Mouse (Mus musculus) layer of hippocampus, adult 9-10 months (tissue): ENCODE results near the gene Caap1.

ENCODE experiments used
- DNase-seq: peaks from one replicate; pipeline ENCODE4 v3.0.0; 2022; ENCODE audit warnings: low spot score

The Caap1 gene

DNA sequence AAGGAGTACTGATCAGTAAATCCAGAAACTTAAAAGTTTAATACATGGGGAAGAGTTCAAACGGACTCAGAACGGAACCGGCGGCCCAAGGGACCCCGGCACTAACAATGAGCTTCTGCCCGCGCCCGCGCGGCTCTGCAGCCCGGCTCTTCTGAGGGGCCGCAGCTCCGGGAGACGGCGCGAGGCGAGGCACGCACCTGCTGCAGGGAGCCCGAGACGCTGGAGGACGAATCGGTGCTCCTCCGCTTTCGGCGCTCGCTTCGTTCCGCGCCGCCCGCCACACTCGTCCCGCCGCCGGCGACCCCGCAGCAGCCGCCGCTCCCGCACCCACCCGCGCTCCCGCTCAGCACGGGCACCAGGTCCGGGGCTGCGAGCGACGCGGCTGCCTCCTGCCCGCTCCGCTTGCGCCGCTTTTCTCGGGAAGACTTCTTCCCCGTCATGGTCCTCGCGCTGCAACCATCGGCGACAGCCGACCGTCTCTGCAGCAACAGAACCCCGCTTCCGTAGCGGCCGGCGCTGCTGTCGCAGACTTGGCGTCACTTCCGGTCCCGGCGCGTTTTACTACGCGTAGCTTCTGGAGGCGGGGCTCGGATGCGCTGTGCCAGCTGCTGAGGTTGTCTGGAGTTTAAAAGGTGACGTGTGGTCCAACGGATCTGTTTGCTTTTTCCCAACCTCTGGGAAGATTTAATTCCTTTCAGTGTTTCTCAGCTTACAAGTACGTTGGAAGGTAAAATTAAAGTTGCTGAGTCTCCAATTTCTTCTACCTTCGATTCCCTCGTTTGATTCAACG, at the start of gene Caap1, which contains the start of gene Gm10306:
Gene Caap1 (minus strand): TSS at position 532 of the 790 bp plus-strand sequence.
Gene Gm10306 (plus strand): TSS at position 282 of the 790 bp plus-strand sequence.
- peak; percentile 65 for DNase-seq

DNA sequence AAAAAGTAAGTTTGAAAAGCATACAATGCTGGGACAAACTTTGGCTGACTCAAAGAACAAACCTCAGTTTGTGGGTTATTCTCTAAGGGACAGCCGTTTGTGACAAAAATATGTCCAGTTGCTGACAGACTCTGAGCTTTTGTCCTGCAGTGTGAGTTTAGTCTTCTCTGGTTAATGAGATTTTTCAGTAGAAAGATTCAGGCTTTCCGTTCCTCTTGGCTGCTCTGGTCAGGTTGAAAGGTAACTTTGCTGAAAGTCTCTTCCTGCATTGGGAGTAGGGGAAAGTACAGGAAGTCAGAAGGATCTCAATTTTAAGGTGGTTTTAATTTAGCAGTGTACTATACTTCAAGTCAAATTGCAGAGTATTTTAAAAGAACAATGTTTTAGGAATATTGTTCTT, 49.0 kb upstream of the Caap1 start:
- DNase-seq = no peak

DNA sequence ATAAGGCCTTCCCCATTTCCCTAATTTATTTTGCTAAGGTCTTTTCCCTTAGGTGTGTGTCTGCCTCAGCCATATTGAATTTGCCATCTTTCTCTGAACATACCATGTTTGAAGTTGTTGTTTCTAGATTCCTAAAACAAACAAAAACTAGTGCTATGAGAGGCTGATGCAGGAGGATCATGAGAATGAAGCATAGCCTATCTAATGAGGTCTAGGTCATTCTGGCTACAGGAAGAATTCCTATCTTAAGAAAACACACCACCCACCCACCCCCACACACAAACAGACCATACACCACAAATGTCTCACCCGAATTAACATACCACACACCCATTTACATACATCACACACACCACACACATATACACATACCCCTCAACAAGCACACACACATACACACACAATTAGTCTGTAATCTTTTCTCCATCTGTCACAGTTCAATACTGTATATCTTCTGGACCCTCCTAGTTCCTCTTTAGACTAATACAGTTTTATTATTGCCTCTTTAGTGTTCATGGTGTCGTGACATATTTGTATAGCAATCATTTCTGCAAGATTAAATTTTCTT, 47.9 kb upstream of the Caap1 start:
- no peak for DNase-seq

DNA sequence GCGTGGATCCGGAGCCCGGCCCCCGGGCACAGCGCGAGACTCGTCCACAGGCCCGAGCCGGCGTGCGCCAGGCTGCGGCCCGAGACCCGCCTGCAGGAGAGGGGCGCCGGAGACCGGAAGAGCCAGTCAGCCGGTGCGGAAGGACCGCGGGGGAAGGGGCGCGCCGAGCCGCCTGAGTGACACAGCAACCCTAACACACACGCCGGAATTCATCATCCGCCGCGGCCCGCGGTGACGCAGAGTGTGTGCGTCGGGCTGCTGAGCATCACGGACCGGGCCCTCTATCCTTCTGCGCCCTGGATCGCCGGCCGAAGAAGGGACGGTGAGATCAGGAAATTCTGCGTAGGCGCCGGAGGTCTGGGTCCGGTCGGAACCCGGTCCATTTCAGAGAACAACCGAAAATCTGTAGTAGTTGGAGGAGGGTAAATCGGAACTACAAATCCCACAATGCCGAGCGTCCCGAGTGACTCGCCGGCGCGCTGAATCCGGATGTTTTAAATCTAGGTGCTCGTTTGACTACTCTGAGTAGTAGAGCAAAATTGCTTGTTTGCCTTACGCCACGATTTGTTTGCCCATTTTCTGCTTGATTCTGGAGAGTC, 46.5 kb upstream of the Caap1 start, which contains the start of gene Plaa:
Gene Plaa (minus strand): TSS at position 214 of the 599 bp plus-strand sequence.
- DNase-seq = peak; percentile 83

DNA sequence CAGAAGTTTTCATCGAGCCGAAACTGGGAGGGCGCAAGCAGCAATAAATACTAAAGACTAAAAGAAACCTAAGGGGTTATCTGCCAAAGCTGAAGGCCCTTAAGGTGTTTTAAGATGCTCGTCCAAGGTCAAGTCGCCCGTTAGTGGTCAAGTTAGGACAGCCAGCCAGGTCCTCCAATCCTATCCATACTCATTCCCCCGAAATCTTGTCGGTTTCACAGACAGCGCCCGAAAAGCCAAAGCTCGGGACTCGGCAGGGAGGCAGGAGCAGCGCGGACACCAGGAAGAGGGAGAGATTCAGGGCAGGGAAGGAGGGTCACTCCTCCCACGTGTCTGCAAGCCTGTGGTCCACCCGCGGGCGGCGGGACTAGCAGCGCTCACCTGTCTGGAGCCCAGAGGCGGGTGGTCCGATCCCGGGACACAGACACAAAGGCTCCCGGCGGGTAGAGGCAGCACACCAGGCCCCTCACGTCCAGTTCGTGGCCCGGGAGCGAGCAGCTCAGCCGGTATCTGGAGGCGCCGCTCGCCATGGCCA, 46.0 kb upstream of the Caap1 start:
- no peak for DNase-seq

DNA sequence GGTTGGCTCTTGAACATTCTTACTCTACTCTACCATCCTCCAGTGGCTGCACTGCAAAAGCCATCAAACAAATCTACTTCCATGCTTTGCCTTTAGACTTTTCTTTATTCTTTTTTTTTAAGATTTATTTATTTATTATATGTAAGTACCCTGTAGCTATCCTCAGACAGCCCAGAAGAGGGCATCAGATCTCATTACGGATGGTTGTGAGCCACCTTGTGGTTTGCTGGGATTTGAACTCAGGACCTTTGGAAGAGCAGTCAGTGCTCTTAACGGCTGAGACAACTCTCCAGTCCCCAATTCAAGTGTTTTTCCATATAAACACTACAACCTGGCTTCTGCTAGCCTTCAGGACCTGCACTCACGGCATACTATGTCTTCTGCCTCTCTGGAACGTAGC, 44.8 kb upstream of the Caap1 start:
- no peak for DNase-seq

DNA sequence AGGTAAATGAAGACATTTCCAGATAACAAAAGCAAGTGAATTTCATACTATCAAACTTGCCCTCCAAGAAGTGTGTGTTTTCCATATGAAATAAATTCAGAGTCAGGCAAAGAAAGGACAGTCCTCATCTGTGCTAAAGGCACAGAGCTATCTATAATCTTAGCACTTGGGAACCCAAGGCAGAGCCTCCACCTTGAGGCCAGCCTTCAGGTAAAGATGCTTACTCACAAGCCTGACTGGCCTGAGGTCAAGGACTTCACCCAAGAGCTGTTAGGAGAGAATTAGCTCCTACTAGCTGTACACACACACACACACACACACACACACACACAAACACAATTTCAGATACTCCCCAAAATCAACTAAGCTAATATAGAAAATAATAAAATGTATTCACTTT, 36.1 kb upstream of the Caap1 start:
- DNase-seq = no peak

DNA sequence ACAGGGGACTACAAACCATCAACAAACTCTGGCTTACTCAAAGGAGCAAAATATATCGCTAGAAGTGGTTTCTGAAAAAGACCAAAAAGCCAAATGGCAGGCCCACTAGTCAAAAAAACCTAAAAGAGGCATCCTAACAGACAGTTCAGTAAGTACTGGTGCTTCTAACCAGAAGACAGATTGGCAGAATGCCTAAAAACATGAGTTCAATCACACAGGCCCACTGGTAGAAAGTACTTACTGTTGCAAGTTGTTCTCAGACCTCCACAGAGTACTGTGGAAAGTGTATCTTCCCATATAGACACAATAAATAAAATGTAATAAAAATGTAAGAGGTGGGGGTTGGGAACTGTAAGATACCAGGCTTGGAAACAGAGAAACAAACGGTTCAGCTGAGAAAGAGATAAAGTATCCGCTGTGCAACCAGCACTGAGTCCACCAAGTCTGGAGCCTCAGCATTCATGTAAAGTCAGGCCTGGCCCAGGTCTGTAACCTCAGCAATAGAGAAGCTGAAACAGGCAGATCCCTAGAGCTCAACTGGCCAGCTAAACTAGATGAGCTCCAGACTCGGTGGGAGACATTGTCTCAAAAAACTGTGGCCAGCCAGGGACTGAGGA, 35.3 kb upstream of the Caap1 start:
- no peak for DNase-seq

DNA sequence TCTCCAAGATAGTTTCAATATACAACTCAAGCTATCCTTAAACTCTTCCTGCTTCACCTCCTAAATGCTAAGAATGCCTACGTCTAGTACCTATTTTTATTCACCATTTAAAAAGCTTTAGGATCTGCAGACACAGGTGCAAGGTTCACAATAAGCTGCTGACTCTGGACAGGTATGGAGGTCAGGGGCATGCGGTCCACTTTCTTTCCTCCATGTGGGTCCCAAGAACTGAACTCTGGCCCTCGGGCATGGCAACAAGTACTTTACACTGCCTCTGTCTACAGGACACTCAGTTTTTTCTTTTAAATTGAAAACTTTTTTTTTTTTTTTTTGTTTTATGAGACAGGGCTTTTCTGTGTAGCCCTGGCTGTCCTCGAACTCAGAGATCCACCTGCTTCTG, 16.1 kb upstream of the Caap1 start:
- no peak for DNase-seq

DNA sequence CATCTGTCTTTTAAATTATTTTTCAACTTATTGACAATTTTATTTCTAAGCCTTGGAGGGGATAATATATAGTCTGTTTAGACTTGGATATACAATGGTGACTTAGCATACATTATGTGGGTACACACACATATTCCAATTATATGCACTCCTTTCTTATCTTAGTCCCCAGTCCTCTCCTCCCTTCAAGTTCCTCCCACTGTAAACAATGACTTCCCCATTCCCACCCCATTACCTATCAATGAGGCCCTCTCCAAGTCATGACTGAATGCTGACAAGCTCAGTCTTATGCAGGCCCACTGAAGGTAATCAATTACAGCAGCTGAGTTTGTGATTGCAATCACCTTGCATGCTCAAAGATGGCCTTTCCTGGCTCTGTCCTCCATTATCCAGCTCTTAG, 7.7 kb upstream of the Caap1 start:
- no peak for DNase-seq

DNA sequence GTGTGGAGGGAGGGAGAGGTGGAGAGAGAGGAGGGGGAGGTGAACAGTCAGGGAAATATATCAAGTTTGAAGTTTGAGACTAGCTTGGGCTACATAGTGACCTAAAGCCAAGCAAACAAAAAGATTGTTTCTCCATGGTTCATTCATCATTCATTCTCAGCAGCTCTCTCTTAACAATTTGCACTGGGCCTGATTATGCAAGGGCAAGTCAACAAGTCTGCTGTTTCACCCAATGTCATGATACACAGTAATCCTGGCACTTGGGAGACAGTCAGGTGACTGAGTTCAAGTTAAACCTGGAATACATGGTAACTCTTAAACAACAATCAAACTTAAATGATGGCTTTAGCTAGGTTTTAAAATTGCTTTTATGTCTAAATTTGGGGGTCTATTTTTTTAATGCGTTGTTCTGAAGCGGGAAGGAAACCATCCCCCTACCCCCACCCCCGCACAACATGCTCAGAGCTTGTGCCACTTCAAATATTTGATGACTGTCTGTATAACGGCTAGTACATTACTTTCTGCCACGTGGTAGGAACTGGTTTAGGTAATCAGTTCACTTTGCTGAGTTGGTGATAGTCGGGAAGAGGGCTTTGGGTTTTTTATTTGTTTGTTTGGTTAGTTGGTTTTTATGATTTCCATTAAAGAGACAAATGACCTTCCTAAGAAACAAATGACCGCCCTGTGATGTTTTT, 5.5 kb upstream of the Caap1 start:
- DNase-seq = no peak

DNA sequence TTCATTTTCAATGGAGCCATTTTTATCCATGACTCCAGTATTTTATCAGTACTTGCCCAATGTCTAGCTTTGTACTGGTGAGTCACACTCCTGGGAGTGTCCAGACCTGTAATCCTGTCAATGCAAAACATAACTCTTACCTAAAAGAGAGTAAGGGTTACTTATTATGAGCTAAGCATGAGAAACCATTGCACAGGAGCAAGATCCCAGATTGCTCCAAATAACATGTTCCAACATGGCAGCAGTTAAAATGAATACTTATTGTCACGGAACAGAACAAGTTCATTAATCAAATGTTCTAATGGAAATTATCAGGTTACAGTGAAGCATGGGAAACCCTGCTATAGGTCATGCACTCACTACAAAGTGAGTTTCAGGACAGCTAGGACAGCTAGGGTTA, 3.7 kb upstream of the Caap1 start:
- DNase-seq = no peak

DNA sequence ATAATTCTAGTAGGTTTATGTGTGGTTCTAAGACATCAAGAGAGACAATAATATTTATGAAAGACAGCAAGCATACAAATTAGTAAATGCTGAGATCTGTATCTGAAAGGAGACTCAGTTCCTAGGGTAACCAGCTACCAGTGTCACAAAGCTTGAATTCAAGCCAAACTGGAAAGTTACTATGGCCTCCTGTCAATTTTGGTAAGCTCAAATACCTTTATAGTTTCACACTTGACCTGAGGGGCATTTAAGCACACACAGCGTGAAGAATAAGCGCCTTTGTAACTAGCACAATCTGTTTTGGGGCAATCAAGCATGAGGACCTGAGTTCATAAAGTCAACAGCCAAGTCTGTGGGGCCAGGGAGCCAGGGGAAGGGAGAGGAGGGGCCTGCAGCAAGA, 2.7 kb upstream of the Caap1 start:
- DNase-seq = no peak

DNA sequence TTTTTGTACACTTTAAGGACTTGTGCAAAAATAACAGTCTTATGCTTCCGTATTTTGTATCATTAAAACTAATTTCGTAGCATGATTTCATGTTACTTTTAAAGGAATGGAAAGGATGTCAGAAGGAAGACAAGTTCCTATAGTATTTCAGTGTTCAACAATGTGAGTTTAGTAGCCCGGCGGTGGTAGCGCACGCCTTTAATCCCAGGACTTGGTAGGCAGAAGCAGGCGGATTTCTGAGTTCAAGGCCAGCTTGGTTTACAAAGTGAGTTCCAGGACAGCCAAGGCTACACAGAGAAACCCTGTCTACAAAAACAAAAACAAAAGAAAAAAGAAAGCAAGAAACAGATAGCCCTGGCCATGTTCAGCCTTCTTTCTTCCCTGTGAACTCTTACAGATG, 549 bp upstream of the Caap1 start:
- no peak for DNase-seq

DNA sequence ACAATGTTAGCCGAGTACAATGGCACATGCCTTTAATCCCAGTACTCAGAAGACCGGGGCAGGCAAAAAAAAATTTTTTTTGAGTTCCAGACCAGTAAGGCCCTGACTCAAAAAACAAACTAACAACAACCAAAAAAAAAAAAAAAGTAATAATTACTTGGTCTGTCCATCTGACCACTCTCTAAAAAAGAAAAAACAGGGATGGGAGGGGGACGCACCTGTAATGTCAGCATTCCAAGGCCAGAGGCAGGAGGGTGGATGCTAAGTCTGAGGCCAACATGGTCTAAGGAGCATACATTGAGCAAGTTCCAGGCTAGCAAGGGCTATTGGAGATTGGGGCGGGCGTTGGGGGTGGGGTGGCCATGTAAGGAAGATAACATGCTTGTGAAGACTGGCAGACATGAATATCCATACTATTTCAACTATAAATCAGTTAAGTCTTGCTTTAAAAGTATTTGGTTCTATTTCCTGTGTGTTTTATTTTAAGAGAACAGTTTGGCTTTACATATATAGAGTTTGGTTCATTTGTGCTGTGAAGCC, 1.6 kb downstream of the Caap1 start:
- no peak for DNase-seq

DNA sequence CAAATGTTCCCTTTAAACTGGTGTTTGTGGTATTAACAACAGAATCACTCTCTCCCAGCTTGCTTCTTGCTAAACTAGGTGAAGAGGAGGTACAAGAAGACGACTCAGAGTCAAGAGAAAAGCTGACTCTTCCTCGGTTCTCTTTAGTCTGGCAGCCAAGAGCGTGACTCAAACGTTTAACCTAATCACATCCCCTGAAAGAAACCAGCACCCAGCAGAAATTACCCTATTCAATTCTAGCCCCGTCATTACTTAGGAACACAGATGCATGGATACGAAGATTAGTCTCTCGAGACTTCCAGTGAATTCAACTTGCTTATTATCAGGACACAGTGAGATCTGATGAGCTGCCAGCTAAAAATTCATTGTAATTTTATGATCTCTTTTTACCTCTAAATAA, 12.3 kb downstream of the Caap1 start:
- no peak for DNase-seq

DNA sequence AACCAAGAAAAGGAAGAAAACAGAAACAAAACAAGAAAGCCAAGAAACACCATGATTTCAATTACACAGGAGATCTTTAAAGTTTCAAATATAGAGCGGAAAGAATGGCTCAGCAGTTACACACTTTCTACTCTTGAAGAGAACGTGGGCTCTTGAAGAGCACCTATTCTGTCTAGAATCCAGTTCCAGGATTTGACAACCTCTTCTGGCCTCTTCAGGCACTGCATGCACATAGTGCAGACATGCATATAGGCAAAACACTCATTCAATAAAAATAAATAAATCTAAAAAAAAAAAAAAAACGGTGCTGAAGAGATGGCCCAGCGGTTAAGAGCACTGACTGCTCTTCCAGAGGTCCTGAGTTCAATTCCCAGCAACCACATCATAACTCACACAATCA, 13.6 kb downstream of the Caap1 start:
- no peak for DNase-seq

DNA sequence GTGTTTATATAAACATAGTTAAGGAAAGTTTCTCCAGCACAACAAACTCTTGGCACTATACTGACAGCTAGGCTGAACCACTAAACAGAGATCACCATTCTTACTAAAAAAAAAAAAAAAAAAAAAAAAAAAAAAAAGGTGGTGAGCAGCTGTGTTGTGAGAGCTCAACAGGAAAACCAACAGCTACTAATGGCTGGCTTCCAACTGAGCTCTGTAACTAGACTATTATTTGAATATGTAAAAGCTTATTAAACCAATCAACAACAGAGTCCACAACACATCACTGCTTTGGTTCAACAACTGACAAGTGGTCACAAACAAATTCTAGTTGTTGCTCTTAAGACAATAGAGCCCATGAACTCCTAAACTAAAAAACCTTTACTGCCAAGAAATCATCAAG, 23.4 kb downstream of the Caap1 start:
- no peak for DNase-seq

DNA sequence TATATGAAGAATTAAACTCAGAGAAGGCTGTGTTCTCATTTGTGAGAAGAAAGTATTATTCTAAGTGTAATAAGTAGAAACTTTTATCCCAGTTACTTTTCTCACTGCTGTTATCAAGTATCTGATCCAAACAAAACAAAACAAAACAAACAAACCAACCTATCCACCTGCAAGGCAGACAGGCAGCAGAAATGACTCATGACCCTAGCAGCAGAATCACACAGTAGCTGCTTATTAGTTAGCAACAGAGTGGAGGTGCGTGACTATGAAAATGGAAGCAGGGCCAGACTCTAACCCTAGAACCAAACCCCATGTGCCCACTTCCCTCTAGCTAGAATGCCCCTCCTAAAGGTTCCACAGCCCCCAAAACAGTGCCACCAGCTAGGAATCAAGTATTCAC, 27.1 kb downstream of the Caap1 start:
- DNase-seq = no peak

DNA sequence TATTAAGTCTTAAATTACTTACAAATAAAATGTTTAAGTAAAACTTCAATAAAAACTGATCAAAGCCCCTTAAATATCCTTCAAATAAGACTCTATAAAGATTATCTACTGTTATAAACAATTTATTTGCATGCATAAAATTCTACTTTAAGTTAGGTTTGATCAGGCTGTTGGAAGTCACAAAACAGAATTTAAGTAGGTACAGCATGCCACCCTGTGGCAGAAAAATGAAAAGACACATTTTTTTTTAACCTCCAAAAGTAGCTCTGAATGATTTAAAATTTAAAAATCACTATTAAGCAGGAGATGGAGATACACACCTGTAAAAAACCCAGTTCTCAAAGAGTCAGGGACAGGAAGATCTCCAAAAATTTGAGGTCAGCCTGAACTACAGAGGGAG, 33.3 kb downstream of the Caap1 start:
- no peak for DNase-seq

DNA sequence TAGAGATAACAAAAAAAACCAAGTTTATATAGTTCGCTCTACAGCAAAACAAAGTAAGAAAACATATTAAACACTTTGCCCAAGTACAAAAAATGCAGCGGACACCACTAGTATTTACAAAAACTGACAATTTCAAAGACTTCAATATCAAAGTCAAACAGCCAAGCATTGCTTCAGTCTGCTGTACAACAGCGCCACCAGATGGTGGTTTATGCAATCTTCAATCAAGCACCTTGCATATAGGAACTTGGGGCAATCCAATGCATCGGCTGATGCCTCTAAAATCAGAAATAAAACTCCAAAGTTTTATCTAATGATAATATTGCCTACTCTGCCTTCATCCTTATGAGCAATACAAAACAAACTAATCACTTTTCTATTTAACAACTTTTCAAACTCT, 39.0 kb downstream of the Caap1 start:
- DNase-seq = peak; percentile 11

DNA sequence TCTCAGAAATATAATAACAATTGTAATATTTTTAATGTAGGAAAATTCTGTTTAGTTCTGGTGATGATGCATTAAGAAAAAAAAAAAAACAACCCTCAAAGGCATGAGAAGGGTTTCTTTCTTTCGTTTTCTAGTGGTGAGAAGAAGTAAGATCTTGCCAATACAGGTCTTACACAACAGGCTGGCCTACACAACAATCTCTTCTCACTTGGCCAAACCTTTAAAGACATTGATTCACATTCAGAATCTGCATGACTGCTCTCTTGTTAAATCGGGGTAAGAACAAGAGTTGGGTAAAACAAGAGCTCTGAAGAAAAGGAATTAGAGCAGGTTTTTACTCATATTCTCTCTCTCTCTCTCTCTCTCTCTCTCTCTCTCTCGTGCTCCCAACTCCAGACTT, 41.2 kb downstream of the Caap1 start:
- DNase-seq = no peak
